Mouse (Mus musculus) limb, embryonic 15.5 days (tissue): ENCODE results near the gene Ip6k1. TPM values are rescaled to one million over a fixed set of nuclear protein-coding genes. Genes with fewer than 3 reads are reported as not detected.

Experiments used
- ATAC-seq: fragments of 200-750 bp; cut with Nextera tagmentation; 2 replicates; pipeline ENCODE4 v1.8.0; 2017; ENCODE audit warnings: low read depth, moderate TSS enrichment; ENCODE audit not compliant: insufficient number of reproducible peaks, low FRiP score, low TSS enrichment
- H3K27ac ChIP-seq: fragments of 300-500 bp; sonication (generic); 2 replicates; pipeline ENCODE4 v1.5.1; 2015; ENCODE audit warnings: moderate library complexity, mild to moderate bottlenecking, inconsistent platforms
- H3K27me3 ChIP-seq: fragments of 300-500 bp; sonication (generic); 2 replicates; pipeline ENCODE4 v1.6.1; 2015; ENCODE audit warnings: inconsistent platforms
- H3K36me3 ChIP-seq: fragments of 300-500 bp; sonication (generic); 2 replicates; pipeline ENCODE4 v1.6.1; 2015; ENCODE audit warnings: inconsistent platforms
- H3K4me1 ChIP-seq: fragments of 300-500 bp; sonication (generic); 2 replicates; pipeline ENCODE4 v1.6.1; 2015; ENCODE audit warnings: inconsistent platforms
- H3K4me2 ChIP-seq: fragments of 300-500 bp; sonication (generic); 2 replicates; pipeline ENCODE4 v1.6.1; 2015; ENCODE audit warnings: mild to moderate bottlenecking, inconsistent platforms
- H3K4me3 ChIP-seq: fragments of 300-500 bp; sonication (generic); 2 replicates; pipeline ENCODE4 v1.5.1; 2015; ENCODE audit warnings: mild to moderate bottlenecking, inconsistent platforms
- H3K9ac ChIP-seq: fragments of 300-500 bp; sonication (generic); 2 replicates; pipeline ENCODE4 v1.6.1; 2015; ENCODE audit warnings: inconsistent platforms
- H3K9me3 ChIP-seq: fragments of 300-500 bp; sonication (generic); 2 replicates; pipeline ENCODE4 v1.6.1; 2016; ENCODE audit warnings: inconsistent platforms
- WGBS: fragments of 180-500 bp; shearing (Covaris S2); methylation state at CpG from one replicate; pipeline ENCODE4 v1.1.7; 2015; 5-methylcytosine and 5-hydroxymethylcytosine counted together
- polyA plus RNA-seq: library from polyadenylated mRNA; unstranded; fragments of >200 nt; fragmentation: Nextera tagmentation; extraction: Ambion mirVana; gene quantifications from 2 replicates; pipeline ENCODE4 v1.2.1, GENCODE M21; 2015

The Ip6k1 gene
- polyA plus RNA-seq, 1 experiment from 2014 or later, result 64.3 TPM

DNA sequence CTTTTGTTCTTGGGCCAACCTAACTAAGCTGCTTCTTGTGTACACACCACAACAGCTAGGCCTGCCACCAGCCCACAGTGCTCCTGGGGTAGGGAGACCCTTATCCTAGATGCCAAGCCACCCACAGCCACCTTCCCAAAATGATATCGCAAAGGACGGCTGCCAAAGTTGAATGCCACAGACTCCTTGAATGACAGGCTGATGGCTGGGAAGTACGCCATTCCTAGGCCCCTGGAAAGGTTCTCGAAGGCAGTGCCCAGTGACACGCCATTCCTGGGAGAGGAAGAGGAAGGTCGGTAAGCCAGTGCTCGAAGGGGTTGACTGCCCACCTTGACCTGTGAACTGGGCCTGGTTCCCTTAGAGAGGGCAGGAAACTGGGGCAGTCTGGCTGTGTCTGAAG lies 67.2 kb downstream of the Ip6k1 start:
- H3K4me1 ChIP-seq, result no peaks in the 10 kb centered on the region
- H3K4me3 ChIP-seq, result no peak overlapping the region
- H3K36me3 ChIP-seq, result peaks cover 34% of the 10 kb centered on the region
- H3K4me2 ChIP-seq, result no peak overlapping the region
- no peaks in the 10 kb centered on the region for H3K9me3 ChIP-seq
- no peak for ATAC-seq
- WGBS, result 94% methylated on average over 7 of the region's 7 CpGs
- no peaks in the 10 kb centered on the region for H3K27me3 ChIP-seq
- H3K27ac ChIP-seq, result no peak overlapping the region
- H3K9ac ChIP-seq, result no peak overlapping the region

DNA sequence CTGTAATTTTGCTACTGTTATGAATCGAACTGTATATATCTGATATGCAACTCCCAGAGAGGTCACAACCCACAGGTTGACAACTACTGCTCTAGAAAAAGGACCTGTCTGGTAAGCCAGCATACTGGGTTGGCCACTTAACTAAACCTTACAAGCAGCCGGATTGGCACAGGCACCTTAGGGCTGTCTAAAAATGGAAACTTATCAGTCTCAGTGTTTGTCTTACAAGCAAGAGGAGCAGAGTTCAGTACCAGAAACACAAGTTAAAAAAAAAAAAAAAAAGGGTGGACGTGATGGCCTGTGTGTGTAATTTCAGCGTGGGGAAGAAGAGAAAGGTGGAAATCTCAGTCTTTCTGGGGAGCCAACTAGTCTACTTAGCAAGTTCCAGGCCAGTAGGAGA lies 69.5 kb downstream of the Ip6k1 start:
- peak overlapping the region; percentile 71; the same call in 1 of the 2 replicates for H3K27ac ChIP-seq
- no peaks in the 10 kb centered on the region for H3K9me3 ChIP-seq
- no peak overlapping the region for H3K4me2 ChIP-seq
- no peak for ATAC-seq
- no peak overlapping the region for H3K9ac ChIP-seq
- no peaks in the 10 kb centered on the region for H3K4me1 ChIP-seq
- H3K4me3 ChIP-seq, result no peak overlapping the region
- 84% methylated on average over 4 of the region's 4 CpGs for WGBS
- H3K27me3 ChIP-seq, result no peaks in the 10 kb centered on the region
- peaks cover 29% of the 10 kb centered on the region for H3K36me3 ChIP-seq

DNA sequence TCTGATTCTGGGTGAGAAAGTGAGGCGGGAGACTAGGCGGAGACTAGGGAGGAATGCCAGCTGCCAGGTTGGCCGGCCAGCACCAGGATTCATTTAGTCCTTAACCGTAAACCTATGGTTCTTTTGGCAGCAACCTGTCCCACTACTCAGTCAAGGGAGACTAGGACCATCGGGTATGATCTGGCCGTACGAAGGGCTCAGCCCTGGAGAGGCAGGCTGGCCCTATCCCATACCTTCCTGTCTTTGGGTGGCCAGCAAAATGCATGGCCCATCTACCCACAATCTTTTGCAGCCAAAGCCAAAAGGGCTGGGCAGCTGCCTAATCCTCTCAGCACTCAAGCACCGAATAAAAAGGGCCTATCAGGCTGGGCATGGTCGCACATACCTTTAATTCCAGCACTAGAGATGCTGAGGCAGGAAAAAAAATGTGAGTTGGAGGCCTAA lies 70.2 kb downstream of the Ip6k1 start:
- 0 out of 2 replicates have a peak overlapping the region, but pooled peaks have one; percentile 8 for H3K9ac ChIP-seq
- peak overlapping the region; percentile 71; the same call in 1 of the 2 replicates for H3K27ac ChIP-seq
- no peaks in the 10 kb centered on the region for H3K9me3 ChIP-seq
- no peak for ATAC-seq
- H3K27me3 ChIP-seq, result no peaks in the 10 kb centered on the region
- 59% methylated on average over 9 of the region's 9 CpGs for WGBS
- H3K4me1 ChIP-seq, result no peaks in the 10 kb centered on the region
- H3K36me3 ChIP-seq, result peaks cover 29% of the 10 kb centered on the region
- no peak overlapping the region for H3K4me2 ChIP-seq
- H3K4me3 ChIP-seq, result no peak overlapping the region

DNA sequence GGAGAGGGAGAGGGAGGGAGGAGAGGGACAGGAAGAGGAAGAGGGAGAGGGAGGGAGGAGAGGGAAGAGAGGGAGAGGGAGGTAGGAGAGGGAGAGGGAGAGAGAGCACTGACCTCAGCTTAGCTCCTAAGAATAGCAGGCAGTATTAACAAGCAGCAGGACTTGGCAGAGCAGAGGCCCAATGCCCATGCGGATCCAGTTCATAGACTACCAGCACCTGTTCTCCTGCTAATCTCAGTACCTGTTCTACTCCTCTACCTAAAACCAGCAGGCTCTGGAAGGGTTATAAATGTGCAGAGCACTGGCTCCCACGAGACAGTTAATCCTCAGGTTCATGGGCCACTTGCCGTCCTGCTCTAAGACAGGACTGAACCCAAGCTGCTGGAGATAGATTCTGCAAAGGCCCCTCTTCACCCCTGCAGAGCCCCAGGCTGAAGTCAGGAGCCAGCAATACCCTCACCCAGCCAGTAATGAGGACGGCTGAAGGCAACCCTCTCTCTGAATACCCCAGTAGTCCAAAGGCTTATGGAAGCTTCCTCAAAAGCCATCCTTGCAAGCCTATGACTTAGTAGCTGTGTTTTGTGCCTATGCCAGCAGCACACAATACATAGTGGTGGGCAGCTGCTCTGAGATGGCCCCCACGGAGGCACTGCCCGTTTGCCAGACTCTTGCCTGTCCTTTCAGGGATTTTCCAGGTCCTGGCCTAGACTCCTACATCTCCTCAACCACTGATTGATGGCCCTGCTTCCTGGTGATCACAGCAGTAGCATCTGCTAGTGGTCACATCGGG lies 71.0 kb downstream of the Ip6k1 start:
- Histone ChIP-seq H3K4me1 (peaks cover 7% of the 10 kb centered on the region), H3K9me3 (no peaks in the 10 kb centered on the region), H3K9ac (no peak overlapping the region), H3K36me3 (peaks cover 29% of the 10 kb centered on the region), H3K4me3 (no peak overlapping the region), H3K4me2 (no peak overlapping the region), H3K27me3 (no peaks in the 10 kb centered on the region), H3K27ac (no peak overlapping the region)
- WGBS, result 61% methylated on average over 7 of the region's 7 CpGs
- ATAC-seq, result 0 out of 2 replicates have a peak, but pooled peaks have one; percentile 19

- Histone ChIP-seq H3K36me3 (peaks cover 13% of the 10 kb centered on the region), H3K4me3 (peak within 1 kb of the TSS; percentile 79), H3K27me3 (peaks cover 41% of the 10 kb centered on the region), H3K27ac (no peak within 1 kb of the TSS), H3K4me2 (peak within 1 kb of the TSS; percentile 85), H3K9ac (peak within 1 kb of the TSS; percentile 93), H3K9me3 (no peaks in the 10 kb centered on the region), H3K4me1 (peaks cover 23% of the 10 kb centered on the region)
- peak; percentile 37; the same call in 1 of the 2 replicates for ATAC-seq
- 62% methylated on average over 5 of the region's 5 CpGs for WGBS
These were observed 77.9 kb downstream of the Ip6k1 start, which contains the start of gene Mst1 for GRCm38 (mm10) chr9:108080168-108080567. Gene Mst1, plus strand, starts transcription at chr9:108080436.

- Histone ChIP-seq H3K36me3 (peaks cover 36% of the 10 kb centered on the region), H3K9ac (no peak overlapping the region), H3K9me3 (no peaks in the 10 kb centered on the region), H3K4me2 (peak overlapping the region; percentile 24; the same call in 1 of the 2 replicates), H3K27me3 (peaks cover 41% of the 10 kb centered on the region), H3K27ac (no peak overlapping the region), H3K4me1 (peaks cover 23% of the 10 kb centered on the region), H3K4me3 (peak overlapping the region; percentile 19; the same call in 1 of the 2 replicates)
- no peak for ATAC-seq
- 7% methylated on average over 19 of the region's 19 CpGs for WGBS
These were observed 80.2 kb downstream of the Ip6k1 start for GRCm38 (mm10) chr9:108082549-108082948.

GRCm38 (mm10) chr9:108082988-108083431 lies 80.7 kb downstream of the Ip6k1 start, which contains the start of gene Rnf123:
Gene Rnf123, minus strand, starts transcription at chr9:108083346.
- no peak for ATAC-seq
- no peak within 1 kb of the TSS for H3K9ac ChIP-seq
- no peaks in the 10 kb centered on the region for H3K9me3 ChIP-seq
- peaks cover 41% of the 10 kb centered on the region for H3K27me3 ChIP-seq
- peak within 1 kb of the TSS; percentile 24; the same call in 1 of the 2 replicates for H3K4me2 ChIP-seq
- H3K4me1 ChIP-seq, result peaks cover 19% of the 10 kb centered on the region
- 26% methylated on average over 12 of the region's 12 CpGs for WGBS
- no peak within 1 kb of the TSS for H3K27ac ChIP-seq
- peaks cover 41% of the 10 kb centered on the region for H3K36me3 ChIP-seq
- peak within 1 kb of the TSS; percentile 19; the same call in 1 of the 2 replicates for H3K4me3 ChIP-seq

- Histone ChIP-seq H3K4me1 (peaks cover 13% of the 10 kb centered on the region), H3K9ac (no peak overlapping the region), H3K27ac (no peak overlapping the region), H3K36me3 (peaks cover 47% of the 10 kb centered on the region), H3K4me2 (no peak overlapping the region), H3K27me3 (peaks cover 41% of the 10 kb centered on the region), H3K9me3 (no peaks in the 10 kb centered on the region), H3K4me3 (no peak overlapping the region)
- 84% methylated on average over 6 of the region's 6 CpGs for WGBS
- no peak for ATAC-seq
These were observed 81.3 kb downstream of the Ip6k1 start for GRCm38 (mm10) chr9:108083561-108083960.

DNA sequence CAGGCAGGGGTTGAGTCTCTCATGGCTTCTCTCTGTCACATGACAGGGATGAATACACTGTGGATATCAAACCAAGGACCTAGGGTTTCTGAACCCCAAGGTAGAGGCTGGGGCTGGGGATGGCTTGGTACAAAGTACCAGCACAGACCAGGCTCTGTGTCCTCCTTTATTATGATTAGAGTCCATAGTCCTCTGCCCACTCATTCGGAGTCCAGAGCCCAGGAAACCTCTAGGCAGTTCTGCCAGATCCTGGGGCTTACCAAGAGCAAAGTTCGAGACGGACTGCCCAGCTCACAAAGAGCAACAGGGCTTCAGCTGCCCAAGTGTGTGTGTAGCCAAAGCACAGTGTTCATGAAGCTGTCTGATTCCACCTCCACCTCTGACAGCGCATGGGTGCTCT lies 83.0 kb downstream of the Ip6k1 start:
- Histone ChIP-seq H3K36me3 (peaks cover 64% of the 10 kb centered on the region), H3K4me3 (no peak overlapping the region), H3K27ac (no peak overlapping the region), H3K9ac (no peak overlapping the region), H3K27me3 (peaks cover 41% of the 10 kb centered on the region), H3K4me1 (peaks cover 7% of the 10 kb centered on the region), H3K9me3 (no peaks in the 10 kb centered on the region), H3K4me2 (no peak overlapping the region)
- WGBS, result 97% methylated on average over 4 of the region's 4 CpGs
- no peak for ATAC-seq

DNA sequence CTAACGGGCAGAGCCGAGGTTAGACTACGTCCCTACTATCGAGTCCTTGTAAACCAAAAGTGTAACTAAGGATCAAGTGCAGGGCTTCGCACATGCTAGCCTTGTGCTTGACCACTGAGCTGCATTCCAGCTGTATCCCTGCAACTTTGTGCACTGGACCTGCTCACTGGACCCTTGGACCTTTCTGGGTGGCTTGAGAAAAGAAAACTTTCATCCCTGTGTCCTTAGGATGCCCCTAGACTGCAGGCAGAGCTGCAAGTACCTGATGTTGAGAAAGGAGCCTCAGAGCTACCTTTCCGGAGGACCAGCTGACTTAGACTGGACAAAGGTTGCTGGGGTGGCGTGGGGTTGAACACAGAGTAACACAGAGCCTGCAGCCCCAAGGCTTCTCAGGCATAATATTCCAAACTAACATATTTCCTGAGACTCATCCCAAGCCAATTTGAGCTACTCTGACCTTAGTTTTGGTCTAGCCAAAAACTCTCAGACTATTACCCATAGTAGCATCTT lies 88.4 kb downstream of the Ip6k1 start:
- no peak overlapping the region for H3K27ac ChIP-seq
- 92% methylated on average over 7 of the region's 7 CpGs for WGBS
- no peak overlapping the region for H3K4me3 ChIP-seq
- no peaks in the 10 kb centered on the region for H3K9me3 ChIP-seq
- no peak for ATAC-seq
- H3K27me3 ChIP-seq, result no peaks in the 10 kb centered on the region
- H3K4me1 ChIP-seq, result peaks cover 19% of the 10 kb centered on the region
- H3K4me2 ChIP-seq, result no peak overlapping the region
- H3K9ac ChIP-seq, result no peak overlapping the region
- H3K36me3 ChIP-seq, result peaks cover 73% of the 10 kb centered on the region

DNA sequence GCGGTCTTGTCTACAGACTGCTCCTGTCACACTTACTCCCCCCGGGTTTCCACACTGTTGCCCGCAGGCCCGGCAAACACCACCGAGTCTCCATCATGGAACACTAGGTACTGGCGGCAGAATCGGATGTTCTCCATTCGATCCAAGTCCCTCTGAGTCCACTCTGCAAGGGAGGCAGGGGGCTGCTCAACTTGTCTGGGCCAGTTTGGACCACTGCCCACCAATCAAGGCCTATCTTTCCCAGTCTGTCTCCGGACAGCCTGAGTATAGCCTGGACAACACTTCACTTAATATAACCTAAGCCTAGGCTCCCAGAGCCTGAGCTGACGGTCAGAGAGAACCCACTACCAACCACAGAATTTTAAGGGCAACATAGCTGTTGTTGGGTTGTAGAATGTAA lies 91.3 kb downstream of the Ip6k1 start:
- H3K27ac ChIP-seq, result peak overlapping the region; percentile 86
- H3K4me1 ChIP-seq, result peaks cover 28% of the 10 kb centered on the region
- no peak overlapping the region for H3K9ac ChIP-seq
- WGBS, result 74% methylated on average over 10 of the region's 10 CpGs
- H3K4me3 ChIP-seq, result peak overlapping the region; percentile 66
- no peaks in the 10 kb centered on the region for H3K9me3 ChIP-seq
- peaks cover 44% of the 10 kb centered on the region for H3K36me3 ChIP-seq
- ATAC-seq, result no peak
- H3K4me2 ChIP-seq, result peak overlapping the region; percentile 98
- no peaks in the 10 kb centered on the region for H3K27me3 ChIP-seq
